Mouse (Mus musculus): Measurements from ENCODE around the gene Kcnk4.

- TF ChIP-seq CTCF (conservative IDR thresholded peaks at IDR 0.05; ENCODE audit: low read length): no peak
- no peak for TF ChIP-seq POU5F1 (IDR thresholded peaks at IDR 0.05; ENCODE audit: borderline replicate concordance, low read length)
- no peak for TF ChIP-seq NANOG (IDR thresholded peaks at IDR 0.05; ENCODE audit: borderline replicate concordance, low read length)
These were observed 14.9 kb downstream of the Kcnk4 start for GRCm38 (mm10) chr19:6919431-6919830.

Measured in E14TG2a.4 (cell line).